Mouse (Mus musculus): ENCODE results near the gene Pcdh17. TPM values are rescaled to one million over a fixed set of nuclear protein-coding genes. Genes with fewer than 3 reads are reported as not detected.
A peak's percentile ranks its signal among the peaks of the same experiment; 100 is the strongest.

Gene Pcdh17
- polyA plus RNA-seq, 1 experiment from 2014 or later: 6.2 TPM

GRCm38 (mm10) chr14:84446411-84446915 is 3.1 kb downstream of the Pcdh17 start:
- Histone ChIP-seq H3K27me3 (replicated peaks) (peaks cover 31% of the 10 kb centered on the region), H3K4me2 (peak overlapping the region; percentile 91), H3K4me1 (peaks cover 17% of the 10 kb centered on the region), H3K27ac (no peak overlapping the region), H3K4me3 (replicated peaks) (peak overlapping the region; percentile 55), H3K9me3 (no peaks in the 10 kb centered on the region), H3K9ac (peak overlapping the region; percentile 9; the same call in 1 of the 2 replicates), H3K36me3 (no peaks in the 10 kb centered on the region)
- WGBS: 6% methylated on average over 37 of the region's 37 CpGs
- no peak for ATAC-seq (ENCODE audit: insufficient read depth, low FRiP score, low read depth)

- no peak overlapping the region for H3K9ac ChIP-seq
- no peak for ATAC-seq (ENCODE audit: insufficient read depth, low FRiP score, low read depth)
- H3K36me3 ChIP-seq: no peaks in the 10 kb centered on the region
- H3K4me2 ChIP-seq: peak overlapping the region; percentile 91
- H3K4me3 ChIP-seq (replicated peaks): peak overlapping the region; percentile 55
- no peaks in the 10 kb centered on the region for H3K9me3 ChIP-seq
- H3K27me3 ChIP-seq (replicated peaks): peaks cover 31% of the 10 kb centered on the region
- 8% methylated on average over 45 of the region's 45 CpGs for WGBS
- no peak overlapping the region for H3K27ac ChIP-seq
- H3K4me1 ChIP-seq: peaks cover 17% of the 10 kb centered on the region
Observed at GRCm38 (mm10) chr14:84446941-84447641, 3.7 kb downstream of the Pcdh17 start.

GRCm38 (mm10) chr14:84447661-84448380 is 4.5 kb downstream of the Pcdh17 start:
- ATAC-seq (ENCODE audit: insufficient read depth, low FRiP score, low read depth): no peak
- Histone ChIP-seq H3K9ac (no peak overlapping the region), H3K27ac (no peak overlapping the region), H3K4me2 (peak overlapping the region; percentile 91), H3K36me3 (no peaks in the 10 kb centered on the region), H3K27me3 (replicated peaks) (peaks cover 31% of the 10 kb centered on the region), H3K4me1 (peaks cover 17% of the 10 kb centered on the region), H3K9me3 (no peaks in the 10 kb centered on the region), H3K4me3 (replicated peaks) (peak overlapping the region; percentile 55)
- 5% methylated on average over 45 of the region's 45 CpGs for WGBS

GRCm38 (mm10) chr14:84448381-84448771 is 5.0 kb downstream of the Pcdh17 start:
- WGBS: 5% methylated on average over 15 of the region's 15 CpGs
- Histone ChIP-seq H3K4me3 (replicated peaks) (peak overlapping the region; percentile 55), H3K27me3 (replicated peaks) (peaks cover 31% of the 10 kb centered on the region), H3K4me2 (peak overlapping the region; percentile 91), H3K9me3 (no peaks in the 10 kb centered on the region), H3K4me1 (peaks cover 17% of the 10 kb centered on the region), H3K9ac (no peak overlapping the region), H3K36me3 (no peaks in the 10 kb centered on the region), H3K27ac (no peak overlapping the region)
- ATAC-seq (ENCODE audit: insufficient read depth, low FRiP score, low read depth): no peak

DNA sequence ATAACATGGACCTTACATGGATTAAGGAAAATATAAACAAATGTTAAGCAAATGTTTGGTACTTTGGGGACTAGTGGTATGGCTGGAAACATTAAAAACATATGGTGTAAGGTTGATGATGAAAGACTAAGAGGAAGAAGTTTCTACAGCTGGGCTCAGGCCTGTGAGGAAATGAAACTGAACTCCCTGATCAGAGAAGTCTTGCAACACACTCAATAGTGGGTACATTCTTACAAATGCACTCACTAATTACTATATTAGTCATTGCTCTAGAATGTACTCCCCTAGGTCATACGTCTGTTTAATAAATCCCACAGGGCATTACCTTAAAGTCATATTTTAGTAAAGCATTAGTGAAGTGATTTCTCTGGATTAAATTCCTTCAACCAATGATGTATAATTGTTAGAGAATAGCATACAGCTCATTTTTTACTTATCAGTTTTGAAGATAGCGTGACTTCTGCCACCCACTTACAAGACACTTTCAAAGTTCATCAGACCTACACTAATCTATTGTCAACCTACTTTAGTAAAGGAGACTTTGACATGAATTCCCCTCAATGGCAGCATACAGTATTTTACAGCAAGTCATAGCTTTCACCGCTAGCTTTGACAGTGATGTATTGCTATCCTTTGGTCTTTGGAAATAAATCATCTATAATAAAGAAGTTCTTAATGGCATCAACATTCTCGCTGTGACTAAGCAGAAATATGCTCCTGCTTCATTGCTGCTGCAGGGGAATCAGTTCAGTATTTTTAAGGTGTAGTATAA is 10.9 kb downstream of the Pcdh17 start:
- no peaks in the 10 kb centered on the region for H3K27me3 ChIP-seq (replicated peaks)
- H3K4me2 ChIP-seq: no peak overlapping the region
- no peaks in the 10 kb centered on the region for H3K9me3 ChIP-seq
- H3K4me3 ChIP-seq (replicated peaks): no peak overlapping the region
- no peak overlapping the region for H3K9ac ChIP-seq
- no peak overlapping the region for H3K27ac ChIP-seq
- ATAC-seq (ENCODE audit: insufficient read depth, low FRiP score, low read depth): no peak
- 49% methylated on average over 4 of the region's 4 CpGs for WGBS
- no peaks in the 10 kb centered on the region for H3K4me1 ChIP-seq
- no peaks in the 10 kb centered on the region for H3K36me3 ChIP-seq

DNA sequence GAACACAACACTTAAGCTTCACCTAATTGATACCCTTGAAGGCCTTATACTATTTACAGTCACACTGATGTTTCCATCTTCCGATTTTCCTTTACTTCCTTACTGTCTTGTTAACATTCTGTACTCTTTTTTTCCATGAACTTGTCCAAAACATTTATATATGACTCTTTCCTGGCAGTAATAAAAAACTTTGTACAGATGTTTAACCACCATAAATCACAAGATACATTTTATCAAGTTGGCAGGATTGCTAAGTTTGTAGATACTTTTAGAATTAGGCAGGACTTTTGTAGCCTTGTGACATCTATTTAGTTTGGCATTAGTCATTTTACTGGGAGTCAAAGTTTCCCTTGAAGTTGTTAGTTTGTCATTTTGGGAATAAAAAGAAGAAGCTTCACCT is 32.1 kb downstream of the Pcdh17 start:
- Histone ChIP-seq H3K9ac (no peak overlapping the region), H3K9me3 (no peaks in the 10 kb centered on the region), H3K4me2 (no peak overlapping the region), H3K4me1 (no peaks in the 10 kb centered on the region), H3K27me3 (replicated peaks) (no peaks in the 10 kb centered on the region), H3K27ac (no peak overlapping the region), H3K4me3 (replicated peaks) (no peak overlapping the region), H3K36me3 (no peaks in the 10 kb centered on the region)
- no peak for ATAC-seq (ENCODE audit: insufficient read depth, low FRiP score, low read depth)
- 40% methylated on average over 1 of the region's 1 CpGs for WGBS

- WGBS: 81% methylated on average over 8 of the region's 8 CpGs
- Histone ChIP-seq H3K4me1 (no peaks in the 10 kb centered on the region), H3K27ac (no peak overlapping the region), H3K9me3 (no peaks in the 10 kb centered on the region), H3K4me2 (no peak overlapping the region), H3K36me3 (no peaks in the 10 kb centered on the region), H3K9ac (no peak overlapping the region), H3K4me3 (replicated peaks) (no peak overlapping the region), H3K27me3 (replicated peaks) (no peaks in the 10 kb centered on the region)
- no peak for ATAC-seq (ENCODE audit: insufficient read depth, low FRiP score, low read depth)
Observed at GRCm38 (mm10) chr14:84476336-84476735, 33.0 kb downstream of the Pcdh17 start.

GRCm38 (mm10) chr14:84476906-84477305 is 33.5 kb downstream of the Pcdh17 start:
- Histone ChIP-seq H3K4me3 (replicated peaks) (no peak overlapping the region), H3K27ac (no peak overlapping the region), H3K9ac (no peak overlapping the region), H3K4me2 (no peak overlapping the region), H3K36me3 (no peaks in the 10 kb centered on the region), H3K27me3 (replicated peaks) (no peaks in the 10 kb centered on the region), H3K9me3 (no peaks in the 10 kb centered on the region), H3K4me1 (no peaks in the 10 kb centered on the region)
- no peak for ATAC-seq (ENCODE audit: insufficient read depth, low FRiP score, low read depth)
- 78% methylated on average over 4 of the region's 4 CpGs for WGBS

GRCm38 (mm10) chr14:84477411-84477810 is 34.0 kb downstream of the Pcdh17 start:
- ATAC-seq (ENCODE audit: insufficient read depth, low FRiP score, low read depth): no peak
- Histone ChIP-seq H3K9ac (no peak overlapping the region), H3K27ac (no peak overlapping the region), H3K36me3 (no peaks in the 10 kb centered on the region), H3K4me2 (no peak overlapping the region), H3K27me3 (replicated peaks) (no peaks in the 10 kb centered on the region), H3K4me3 (replicated peaks) (no peak overlapping the region), H3K4me1 (no peaks in the 10 kb centered on the region), H3K9me3 (no peaks in the 10 kb centered on the region)
- WGBS: 76% methylated on average over 13 of the region's 13 CpGs

DNA sequence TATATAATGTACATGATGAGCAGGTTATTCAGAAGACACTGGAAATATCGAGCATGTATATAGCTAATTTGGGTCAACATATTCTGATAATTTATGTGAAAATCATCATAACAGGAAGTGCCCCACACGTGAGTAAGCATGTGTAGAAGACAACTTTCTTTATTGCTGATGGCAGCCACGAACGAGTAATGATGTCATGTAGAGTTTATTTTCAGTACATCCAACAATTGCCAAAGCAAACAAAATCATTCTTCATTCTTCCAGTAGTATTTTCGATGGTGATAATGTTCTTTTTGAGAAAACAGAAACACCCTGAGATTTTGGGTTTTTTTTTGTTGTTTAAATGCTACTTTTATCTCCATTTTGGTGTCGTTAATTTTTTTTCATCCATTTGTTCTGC is 37.2 kb downstream of the Pcdh17 start:
- no peaks in the 10 kb centered on the region for H3K9me3 ChIP-seq
- ATAC-seq (ENCODE audit: insufficient read depth, low FRiP score, low read depth): no peak
- no peaks in the 10 kb centered on the region for H3K36me3 ChIP-seq
- H3K4me1 ChIP-seq: no peaks in the 10 kb centered on the region
- H3K4me3 ChIP-seq (replicated peaks): no peak overlapping the region
- 62% methylated on average over 6 of the region's 6 CpGs for WGBS
- H3K27ac ChIP-seq: no peak overlapping the region
- no peak overlapping the region for H3K4me2 ChIP-seq
- no peak overlapping the region for H3K9ac ChIP-seq
- H3K27me3 ChIP-seq (replicated peaks): no peaks in the 10 kb centered on the region

GRCm38 (mm10) chr14:84484350-84484749 is 41.0 kb downstream of the Pcdh17 start:
- Histone ChIP-seq H3K4me2 (no peak overlapping the region), H3K27me3 (replicated peaks) (no peaks in the 10 kb centered on the region), H3K4me3 (replicated peaks) (no peak overlapping the region), H3K4me1 (no peaks in the 10 kb centered on the region), H3K36me3 (no peaks in the 10 kb centered on the region), H3K9me3 (no peaks in the 10 kb centered on the region), H3K9ac (no peak overlapping the region), H3K27ac (no peak overlapping the region)
- ATAC-seq (ENCODE audit: insufficient read depth, low FRiP score, low read depth): no peak
- 46% methylated on average over 4 of the region's 4 CpGs for WGBS

GRCm38 (mm10) chr14:84511010-84511409 is 67.6 kb downstream of the Pcdh17 start:
- Histone ChIP-seq H3K36me3 (no peaks in the 10 kb centered on the region), H3K27me3 (replicated peaks) (no peaks in the 10 kb centered on the region), H3K9me3 (no peaks in the 10 kb centered on the region), H3K9ac (no peak overlapping the region), H3K27ac (no peak overlapping the region), H3K4me2 (no peak overlapping the region), H3K4me1 (no peaks in the 10 kb centered on the region), H3K4me3 (replicated peaks) (no peak overlapping the region)
- ATAC-seq (ENCODE audit: insufficient read depth, low FRiP score, low read depth): no peak
- WGBS: 94% methylated on average over 2 of the region's 2 CpGs

All from stomach, embryonic 15.5 days (tissue).